Mouse (Mus musculus): ENCODE results near the gene Dynlrb1. TPM values are rescaled to one million over a fixed set of nuclear protein-coding genes. Genes with fewer than 3 reads are reported as not detected.

Gene Dynlrb1
- 352 TPM for polyA plus RNA-seq (2017; shearing (Covaris generic))

DNA sequence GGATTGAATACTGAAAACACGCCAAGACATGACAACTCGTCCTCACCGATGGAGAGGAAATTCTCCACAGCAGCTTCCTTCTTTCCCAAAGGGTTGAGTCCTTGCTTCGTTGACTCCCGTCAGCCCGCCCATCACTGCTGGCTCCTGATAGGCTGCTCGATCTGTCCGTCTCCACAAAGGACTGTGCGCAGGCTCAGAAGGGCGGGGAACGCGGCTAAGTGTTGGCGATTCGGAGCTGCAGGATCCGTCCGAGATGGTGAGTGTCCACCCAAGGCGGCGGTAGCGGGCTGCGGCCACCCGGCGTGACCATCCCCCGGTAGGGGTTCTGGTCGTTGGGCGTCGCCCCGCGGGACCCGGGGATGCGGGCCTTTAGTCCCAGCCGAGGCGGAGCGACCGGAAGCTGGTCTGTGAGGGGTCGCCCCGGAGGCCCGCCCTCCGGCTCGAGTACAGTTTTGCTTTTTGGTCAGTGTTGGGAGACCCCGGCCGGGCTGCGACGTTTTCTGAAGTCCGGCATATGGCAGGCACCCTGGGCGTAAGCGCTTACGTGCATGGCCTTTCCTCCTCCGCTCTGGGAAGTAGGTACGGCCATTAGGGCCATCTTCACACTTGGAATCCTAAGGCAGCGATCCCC lies at the start of gene Dynlrb1:
TSS of gene Dynlrb1 (plus strand) at position 172 of the 631 bp plus-strand sequence.

DNA sequence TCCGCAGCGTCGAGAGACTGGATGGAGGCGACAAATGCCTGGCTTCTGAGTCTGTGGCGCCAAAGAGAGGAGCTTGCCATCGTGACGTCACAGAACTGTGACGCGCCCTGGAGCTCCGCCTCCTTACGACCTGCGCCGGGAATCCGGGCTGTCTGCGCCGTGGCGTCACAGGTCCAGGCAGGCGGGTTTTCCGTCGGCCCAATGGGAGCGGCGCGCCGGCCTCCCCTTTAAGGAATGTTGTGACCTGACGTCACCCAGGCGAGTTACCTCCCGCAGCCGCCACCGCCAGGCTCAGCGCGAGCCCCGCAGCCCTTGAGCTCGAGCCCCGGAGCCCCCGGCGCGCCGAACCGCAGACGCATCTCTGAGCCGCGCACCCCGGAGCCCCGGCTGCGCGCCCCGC lies 39.9 kb downstream of the Dynlrb1 start, which contains the start of gene Map1lc3a:
TSS of gene Map1lc3a (plus strand) at position 103 of the 400 bp plus-strand sequence.

Other genes starting within 250 kb of the Dynlrb1 start
- gene Gm14226, start 218.3 kb upstream of the Dynlrb1 start, polyA plus RNA-seq (2017; shearing (Covaris generic)), result 0.09 TPM
- gene Ahcy, start 162.0 kb upstream of the Dynlrb1 start, polyA plus RNA-seq (2017; shearing (Covaris generic)), result 30.0 TPM
- 112 TPM for gene Itch, start 103.0 kb upstream of the Dynlrb1 start, polyA plus RNA-seq (2017; shearing (Covaris generic))
- 1.7 TPM for gene Map1lc3a, start 39.8 kb downstream of the Dynlrb1 start, polyA plus RNA-seq (2017; shearing (Covaris generic))
- gene Pigu, start 120.9 kb downstream of the Dynlrb1 start, polyA plus RNA-seq (2017; shearing (Covaris generic)), result 52.5 TPM
- gene Trp53inp2, start 144.5 kb downstream of the Dynlrb1 start, polyA plus RNA-seq (2017; shearing (Covaris generic)), result 2.5 TPM
- gene Ncoa6, start 237.4 kb downstream of the Dynlrb1 start, polyA plus RNA-seq (2017; shearing (Covaris generic)), result 6.9 TPM